Mouse (Mus musculus) stomach, postnatal 0 days (tissue): ENCODE measurements at regions not wholly inside any gene's neighbourhood (a gene's known extent, or its start where the extent isn't known, plus 50 kb on each side); places are given as distances from the start of the nearest gene placed in this dataset.

ENCODE experiments used
- CTCF ChIP-seq: IDR thresholded peaks from 2 replicates; pipeline ENCODE4 v1.5.1; 2016; ENCODE audit warnings: antibody characterized with exemption, low read depth, mild to moderate bottlenecking, moderate library complexity
- EP300 ChIP-seq: optimal IDR thresholded peaks from 2 replicates; pipeline ENCODE3; 2016; ENCODE audit warnings: antibody characterized with exemption

GRCm38 (mm10) chr10:116675171-116675570 is 93.9 kb upstream of the Cnot2 start:
- no peak for TF ChIP-seq CTCF
- TF ChIP-seq EP300, result no peak
